Mouse (Mus musculus): Measurements from ENCODE around the gene Map1lc3b.

DNA sequence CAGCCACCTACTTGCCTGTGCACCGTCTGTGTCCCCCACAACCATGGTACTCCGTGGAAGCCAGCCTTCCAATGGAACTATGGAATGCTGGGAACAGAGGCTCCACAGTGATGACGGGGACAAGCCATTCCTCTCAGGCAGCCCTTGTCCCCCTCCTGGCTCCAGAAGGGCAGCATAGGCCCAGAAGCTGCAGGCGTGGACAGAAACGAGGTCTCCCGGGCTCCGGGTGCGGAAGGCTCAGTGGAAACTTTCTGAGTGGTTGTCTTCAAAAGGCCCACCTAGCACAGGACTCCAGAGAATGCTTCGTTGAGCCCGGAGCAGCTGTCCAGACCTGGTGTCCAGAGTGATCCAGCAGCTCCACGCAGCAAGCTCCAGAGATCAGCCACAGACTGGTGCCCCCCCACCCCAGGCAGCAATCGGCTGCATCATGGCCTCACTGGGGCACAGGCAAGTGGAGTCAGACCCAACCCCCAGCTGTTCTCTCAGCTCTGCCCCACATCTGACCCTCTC lies 45.8 kb upstream of the Map1lc3b start, which contains the start of gene 1700018B08Rik:
- TF ChIP-seq EP300 (optimal IDR thresholded peaks at IDR 0.05) (no peak), CTCF (IDR thresholded peaks at IDR 0.05; ENCODE audit: low read depth) (no peak)
